Mouse (Mus musculus) kidney, adult 11 months (tissue): ENCODE results near the gene Col10a1.
"Not testable (repeated sequence)": the region's sequence is repeated elsewhere in the genome, so short reads cannot be mapped to it uniquely, and the experiment has no call there.

ENCODE experiments used
- DNase-seq: peaks from one replicate; pipeline ENCODE4 v3.0.0; 2022

Gene Col10a1

GRCm38 (mm10) chr10:34389681-34390080, at the start of gene Col10a1:
TSS of gene Col10a1 (plus strand) at chr10:34389981.
- no peak for DNase-seq

GRCm38 (mm10) chr10:34341014-34341413, 48.8 kb upstream of the Col10a1 start:
- DNase-seq = no peak

GRCm38 (mm10) chr10:34341886-34342285, 47.9 kb upstream of the Col10a1 start:
- no peak for DNase-seq

DNA sequence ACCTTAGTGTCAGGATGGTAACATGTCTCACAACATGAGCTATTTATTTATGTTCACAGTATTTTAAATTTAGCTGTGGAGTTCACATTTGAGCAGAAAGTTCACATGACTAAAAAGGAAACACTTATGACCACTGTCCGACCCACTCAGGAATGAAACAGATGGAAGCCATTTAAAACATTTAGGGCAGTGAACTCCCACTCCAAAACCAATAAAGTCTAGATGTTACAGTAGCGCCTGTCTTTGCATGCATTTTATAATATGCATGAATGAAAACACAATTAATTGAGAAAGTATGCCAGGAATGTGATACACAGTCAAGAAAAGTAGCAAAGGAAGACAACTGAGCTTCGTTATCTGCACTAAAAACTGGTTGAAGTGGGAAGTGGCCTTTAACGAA, 37.6 kb upstream of the Col10a1 start:
- no peak for DNase-seq

DNA sequence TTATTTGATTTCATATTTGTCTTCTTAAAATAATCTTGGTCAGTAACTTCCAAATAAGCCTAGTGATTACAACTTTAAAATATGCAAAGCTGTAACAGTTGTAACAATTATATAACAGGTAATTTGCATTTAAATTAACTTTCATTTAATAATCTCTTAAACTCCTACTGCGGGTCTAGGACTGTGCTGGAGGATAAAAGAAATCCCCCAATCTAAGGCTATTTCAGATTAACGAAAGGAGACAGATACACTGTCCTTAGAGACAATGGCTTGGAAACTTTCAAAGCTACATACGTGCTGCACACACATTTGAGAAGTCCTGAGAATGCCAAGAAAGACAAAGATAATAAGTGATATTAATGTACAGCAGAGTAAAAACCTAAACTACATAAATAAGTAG, 31.5 kb upstream of the Col10a1 start:
- no peak for DNase-seq

- no peak for DNase-seq
These were observed 26.0 kb upstream of the Col10a1 start for GRCm38 (mm10) chr10:34363756-34364155.

- DNase-seq = no peak
These were observed 21.6 kb upstream of the Col10a1 start for GRCm38 (mm10) chr10:34368138-34368537.

DNA sequence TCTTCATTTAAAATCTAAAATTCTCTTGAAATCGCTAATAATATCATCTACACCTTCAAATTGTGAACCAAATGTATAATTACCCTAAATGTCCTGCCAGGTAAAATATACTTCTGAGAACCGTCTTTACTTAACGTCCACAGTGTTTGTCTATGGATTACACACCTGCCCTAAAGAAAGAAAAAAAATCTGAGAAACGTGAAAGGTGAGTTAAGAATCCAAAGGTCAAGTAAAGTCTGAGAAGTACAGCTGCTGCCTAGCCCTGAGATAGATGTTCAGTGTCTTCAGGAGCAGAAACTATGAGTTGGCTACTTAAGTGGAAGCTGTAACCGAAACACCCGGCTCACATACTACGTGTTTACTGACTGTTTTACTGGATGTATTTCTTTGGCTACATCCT, 16.4 kb upstream of the Col10a1 start:
- DNase-seq = no peak

GRCm38 (mm10) chr10:34385636-34386035, 4.1 kb upstream of the Col10a1 start:
- DNase-seq = no peak

DNA sequence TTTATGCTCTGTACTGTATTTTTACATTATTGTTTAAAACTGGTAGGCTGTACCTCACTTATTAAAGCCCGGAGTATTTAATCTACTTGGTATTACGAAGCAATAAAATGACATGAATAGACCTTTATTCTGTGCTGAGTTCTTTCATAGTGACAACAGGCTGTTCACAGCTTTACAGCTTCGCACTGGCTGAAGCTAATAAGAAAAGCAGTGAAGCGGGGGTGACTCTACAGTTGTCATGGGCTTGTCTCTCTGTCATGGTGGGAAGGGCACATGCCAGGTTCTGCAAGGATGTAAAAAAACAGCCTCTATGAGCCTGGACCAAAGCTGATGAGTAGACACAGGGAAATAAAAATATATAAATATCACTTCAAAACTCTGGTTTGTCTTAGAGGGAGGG, 7.2 kb downstream of the Col10a1 start:
- DNase-seq = no peak

DNA sequence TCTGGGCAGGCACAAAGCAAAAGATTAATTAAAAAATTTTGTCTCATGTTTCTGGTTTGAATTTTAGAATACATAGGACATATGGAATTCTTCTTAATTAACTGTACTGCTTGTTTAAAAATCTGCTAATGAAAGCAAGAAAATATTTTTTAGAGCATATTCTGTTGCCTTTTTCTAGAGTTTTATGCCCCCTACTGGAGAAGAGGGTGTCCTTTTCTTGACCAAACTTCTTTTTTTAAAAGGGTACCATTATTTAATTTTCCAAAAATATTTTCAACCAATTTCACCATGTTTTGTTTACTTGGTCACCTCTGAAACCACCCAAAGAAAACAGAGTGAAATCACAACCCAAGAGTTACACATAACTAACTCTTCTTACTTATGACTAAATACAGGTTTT, 9.5 kb downstream of the Col10a1 start:
- DNase-seq = no peak

- peak; percentile 90 for DNase-seq
These were observed 28.5 kb downstream of the Col10a1 start, which contains the start of gene Nt5dc1 for GRCm38 (mm10) chr10:34418204-34418756. TSS of gene Nt5dc1 (minus strand) at chr10:34418552.

GRCm38 (mm10) chr10:34418794-34419193, 29.0 kb downstream of the Col10a1 start:
- not testable (repeated sequence) for DNase-seq

DNA sequence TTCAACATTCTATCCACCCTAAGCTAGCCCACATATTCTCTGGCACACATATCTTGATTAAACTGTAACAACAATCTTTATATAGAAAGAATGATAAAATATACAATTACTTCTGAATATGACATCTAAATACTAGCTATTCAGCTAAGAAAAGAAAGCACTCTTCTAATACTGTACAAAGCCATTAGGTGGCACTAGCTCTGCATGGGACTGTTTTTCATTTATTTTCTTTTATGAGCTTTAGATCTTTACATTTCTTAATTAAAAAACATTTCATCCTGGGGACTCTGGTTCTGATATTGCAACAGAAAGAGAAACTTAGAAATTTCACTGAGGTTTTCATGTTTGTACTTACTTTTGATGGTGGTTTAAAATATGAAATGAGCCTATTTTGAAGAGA, 42.0 kb downstream of the Col10a1 start:
- DNase-seq = no peak

DNA sequence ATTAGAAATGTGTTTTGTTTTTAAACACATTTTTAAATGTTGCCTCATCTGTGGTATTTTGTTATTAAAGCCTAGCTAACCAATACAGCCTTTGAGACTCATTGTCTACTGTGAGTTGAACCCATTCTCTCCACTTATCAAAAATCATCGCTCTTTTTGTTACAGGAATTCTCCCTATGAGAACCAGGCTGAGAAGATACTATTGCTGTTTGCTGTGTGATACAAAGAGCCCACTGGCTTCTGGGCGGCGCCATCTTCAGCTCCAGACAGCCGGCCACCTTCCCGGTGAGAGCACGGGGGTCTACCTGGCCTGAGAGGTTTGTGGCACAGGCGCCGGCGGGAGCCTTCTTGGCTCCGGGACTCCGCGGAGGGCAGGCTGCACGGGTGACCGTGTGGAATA, 44.4 kb downstream of the Col10a1 start:
- DNase-seq = not testable (repeated sequence)
